Mouse (Mus musculus): ENCODE results near the gene Trp63. TPM values are rescaled to one million over a fixed set of nuclear protein-coding genes. Genes with fewer than 3 reads are reported as not detected.
"Not testable (repeated sequence)": the region's sequence is repeated elsewhere in the genome, so short reads cannot be mapped to it uniquely, and the experiment has no call there.

The Trp63 gene
- 1.3 and 9.8 TPM in 2 replicates for polyA plus RNA-seq (2015; fragmentation: Nextera tagmentation; extraction: Ambion mirVana)

- 30% methylated on average over 8 of the region's 8 CpGs for WGBS
- no peak within 1 kb of the TSS for H3K9ac ChIP-seq
- no peak for ATAC-seq (replicated peaks; ENCODE audit: insufficient number of reproducible peaks, insufficient read depth, low FRiP score, low read depth)
- peak within 1 kb of the TSS; percentile 29 for H3K4me3 ChIP-seq
- no peaks in the 10 kb centered on the region for H3K36me3 ChIP-seq
- 0 out of 2 replicates have a peak within 1 kb of the TSS, but pooled peaks have one; percentile 31 for H3K27ac ChIP-seq
- no peaks in the 10 kb centered on the region for H3K27me3 ChIP-seq
- no peaks in the 10 kb centered on the region for H3K9me3 ChIP-seq (replicated peaks)
- peaks cover 4% of the 10 kb centered on the region; the same call in 1 of the 2 replicates for H3K4me1 ChIP-seq (replicated peaks)
- H3K4me2 ChIP-seq, result peak within 1 kb of the TSS; percentile 53
These were observed at the start of gene Trp63 for GRCm38 (mm10) chr16:25683531-25684248. Gene Trp63 (plus strand): TSS chr16:25683763.

DNA sequence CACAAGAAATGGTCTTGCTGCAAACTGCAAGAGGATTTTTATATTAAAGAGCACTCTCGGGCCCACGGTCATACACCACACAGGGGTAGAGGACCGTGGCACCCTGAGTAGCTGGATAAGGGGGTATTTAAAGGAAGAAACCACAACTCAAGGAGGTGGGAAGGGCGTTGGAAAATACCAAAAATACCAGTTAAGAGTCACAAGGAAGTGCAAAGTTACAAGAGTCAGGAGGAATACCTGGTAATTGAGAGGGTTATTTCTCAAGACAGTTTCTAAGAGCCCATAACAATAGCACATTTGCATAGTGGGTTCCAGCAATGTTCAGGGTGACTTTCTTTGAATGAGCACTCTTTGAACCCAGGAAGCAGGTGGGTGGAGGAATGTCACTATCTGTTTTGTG is 38.8 kb upstream of the Trp63 start:
- not testable (repeated sequence) for H3K36me3 ChIP-seq; H3K27me3 ChIP-seq; H3K9ac ChIP-seq; H3K4me1 ChIP-seq (replicated peaks); H3K27ac ChIP-seq; H3K4me3 ChIP-seq; ATAC-seq (replicated peaks; ENCODE audit: insufficient number of reproducible peaks, insufficient read depth, low FRiP score, low read depth); H3K9me3 ChIP-seq (replicated peaks); H3K4me2 ChIP-seq
- 79% methylated on average over 4 of the region's 4 CpGs for WGBS

GRCm38 (mm10) chr16:25660510-25661235 is 22.9 kb upstream of the Trp63 start:
- H3K9ac ChIP-seq, result no peak overlapping the region
- H3K27me3 ChIP-seq, result no peaks in the 10 kb centered on the region
- no peaks in the 10 kb centered on the region for H3K36me3 ChIP-seq
- WGBS, result 86% methylated on average over 9 of the region's 9 CpGs
- no peaks in the 10 kb centered on the region for H3K9me3 ChIP-seq (replicated peaks)
- H3K27ac ChIP-seq, result no peak overlapping the region
- no peak overlapping the region for H3K4me3 ChIP-seq
- ATAC-seq (replicated peaks; ENCODE audit: insufficient number of reproducible peaks, insufficient read depth, low FRiP score, low read depth), result no peak
- H3K4me2 ChIP-seq, result no peak overlapping the region
- H3K4me1 ChIP-seq (replicated peaks), result no peaks in the 10 kb centered on the region

- Histone ChIP-seq H3K9me3 (replicated peaks) (no peaks in the 10 kb centered on the region), H3K36me3 (no peaks in the 10 kb centered on the region), H3K9ac (no peak overlapping the region), H3K27me3 (no peaks in the 10 kb centered on the region), H3K4me2 (no peak overlapping the region), H3K4me3 (no peak overlapping the region), H3K4me1 (replicated peaks) (no peaks in the 10 kb centered on the region), H3K27ac (no peak overlapping the region)
- 68% methylated on average over 3 of the region's 3 CpGs for WGBS
- no peak for ATAC-seq (replicated peaks; ENCODE audit: insufficient number of reproducible peaks, insufficient read depth, low FRiP score, low read depth)
These were observed 20.4 kb upstream of the Trp63 start for GRCm38 (mm10) chr16:25663116-25663515.

GRCm38 (mm10) chr16:25673861-25674440 is 9.6 kb upstream of the Trp63 start:
- no peak overlapping the region for H3K27ac ChIP-seq
- no peak overlapping the region for H3K9ac ChIP-seq
- H3K9me3 ChIP-seq (replicated peaks), result no peaks in the 10 kb centered on the region
- no peaks in the 10 kb centered on the region for H3K27me3 ChIP-seq
- H3K4me2 ChIP-seq, result no peak overlapping the region
- no peak overlapping the region for H3K4me3 ChIP-seq
- peaks cover 4% of the 10 kb centered on the region for H3K4me1 ChIP-seq (replicated peaks)
- WGBS, result 32% methylated on average over 5 of the region's 5 CpGs
- no peak for ATAC-seq (replicated peaks; ENCODE audit: insufficient number of reproducible peaks, insufficient read depth, low FRiP score, low read depth)
- no peaks in the 10 kb centered on the region for H3K36me3 ChIP-seq

DNA sequence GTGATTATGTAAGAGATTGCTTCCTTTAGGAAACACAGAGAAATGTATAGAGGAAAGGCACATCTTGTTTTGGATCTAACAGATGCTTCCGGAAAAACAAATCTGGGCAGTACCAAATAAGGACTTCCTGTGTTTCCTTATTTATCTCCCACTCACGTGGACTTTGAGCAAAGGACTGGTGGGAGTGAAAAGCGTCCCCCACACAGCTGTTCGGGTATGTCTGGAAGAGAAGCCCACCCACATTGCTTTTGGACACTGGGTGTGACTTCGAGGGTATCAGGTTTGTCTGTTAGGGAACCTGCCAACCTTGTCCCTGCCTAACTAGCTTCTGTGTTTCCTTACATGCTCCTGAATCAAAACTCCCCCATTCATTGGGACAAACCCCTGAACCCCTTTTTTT is 3.2 kb upstream of the Trp63 start:
- no peaks in the 10 kb centered on the region for H3K36me3 ChIP-seq
- H3K4me3 ChIP-seq, result no peak overlapping the region
- H3K27me3 ChIP-seq, result no peaks in the 10 kb centered on the region
- no peak for ATAC-seq (replicated peaks; ENCODE audit: insufficient number of reproducible peaks, insufficient read depth, low FRiP score, low read depth)
- H3K27ac ChIP-seq, result no peak overlapping the region
- no peak overlapping the region for H3K4me2 ChIP-seq
- no peak overlapping the region for H3K9ac ChIP-seq
- H3K4me1 ChIP-seq (replicated peaks), result peaks cover 4% of the 10 kb centered on the region; the same call in 1 of the 2 replicates
- 44% methylated on average over 5 of the region's 5 CpGs for WGBS
- H3K9me3 ChIP-seq (replicated peaks), result no peaks in the 10 kb centered on the region

DNA sequence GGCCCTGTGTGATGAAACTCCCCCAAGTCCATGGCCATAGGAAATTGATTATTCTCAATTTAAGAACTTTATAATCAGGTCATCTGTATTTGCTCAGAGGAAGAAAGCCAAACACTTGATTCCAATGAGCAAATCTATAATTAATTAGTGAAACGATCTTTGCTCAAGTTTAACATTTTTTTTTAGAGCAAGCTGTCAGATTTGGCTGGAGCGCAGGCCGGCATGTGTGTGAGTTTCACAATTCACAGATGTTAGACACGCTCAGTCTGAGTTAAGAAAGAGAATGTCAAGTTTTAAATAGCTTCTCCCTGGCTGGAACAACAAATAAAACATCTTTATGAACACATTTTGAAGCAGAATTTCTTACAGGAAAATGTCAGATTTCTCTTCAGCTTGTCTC is 1.0 kb upstream of the Trp63 start:
- 66% methylated on average over 4 of the region's 4 CpGs for WGBS
- no peak overlapping the region for H3K4me2 ChIP-seq
- H3K27me3 ChIP-seq, result no peaks in the 10 kb centered on the region
- H3K9me3 ChIP-seq (replicated peaks), result no peaks in the 10 kb centered on the region
- H3K36me3 ChIP-seq, result no peaks in the 10 kb centered on the region
- H3K4me1 ChIP-seq (replicated peaks), result peaks cover 4% of the 10 kb centered on the region; the same call in 1 of the 2 replicates
- no peak overlapping the region for H3K9ac ChIP-seq
- H3K4me3 ChIP-seq, result no peak overlapping the region
- H3K27ac ChIP-seq, result no peak overlapping the region
- ATAC-seq (replicated peaks; ENCODE audit: insufficient number of reproducible peaks, insufficient read depth, low FRiP score, low read depth), result no peak

DNA sequence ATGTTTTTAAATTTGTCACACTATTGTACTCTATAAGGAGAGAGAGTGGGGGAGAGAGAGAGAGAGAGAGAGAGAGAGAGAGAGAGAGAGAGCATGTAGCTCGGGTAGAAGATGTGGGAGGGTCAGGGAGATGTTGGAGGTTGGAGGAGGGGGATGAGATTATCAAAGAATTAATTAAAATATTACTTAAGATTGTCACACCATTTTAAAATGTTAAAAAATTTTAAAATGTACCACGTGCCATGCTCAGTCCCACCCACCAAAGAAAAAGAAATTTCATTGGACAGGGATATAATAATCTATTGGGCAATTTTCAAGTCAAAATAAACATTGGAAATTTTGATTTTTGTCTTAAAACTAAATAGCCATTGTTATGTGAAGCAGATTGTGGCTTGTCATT is 1.0 kb downstream of the Trp63 start:
- Histone ChIP-seq H3K9me3 (replicated peaks) (no peaks in the 10 kb centered on the region), H3K9ac (no peak overlapping the region), H3K4me1 (replicated peaks) (peaks cover 4% of the 10 kb centered on the region; the same call in 1 of the 2 replicates), H3K4me2 (no peak overlapping the region), H3K27ac (no peak overlapping the region), H3K4me3 (no peak overlapping the region), H3K36me3 (no peaks in the 10 kb centered on the region), H3K27me3 (no peaks in the 10 kb centered on the region)
- ATAC-seq (replicated peaks; ENCODE audit: insufficient number of reproducible peaks, insufficient read depth, low FRiP score, low read depth), result no peak
- WGBS, result 66% methylated on average over 2 of the region's 2 CpGs

- H3K4me1 ChIP-seq (replicated peaks), result no peaks in the 10 kb centered on the region
- H3K4me2 ChIP-seq, result no peak overlapping the region
- no peaks in the 10 kb centered on the region for H3K27me3 ChIP-seq
- no peaks in the 10 kb centered on the region for H3K9me3 ChIP-seq (replicated peaks)
- no peak for ATAC-seq (replicated peaks; ENCODE audit: insufficient number of reproducible peaks, insufficient read depth, low FRiP score, low read depth)
- no peaks in the 10 kb centered on the region for H3K36me3 ChIP-seq
- no peak overlapping the region for H3K27ac ChIP-seq
- H3K4me3 ChIP-seq, result no peak overlapping the region
- 42% methylated on average over 5 of the region's 5 CpGs for WGBS
- no peak overlapping the region for H3K9ac ChIP-seq
These were observed 7.0 kb downstream of the Trp63 start for GRCm38 (mm10) chr16:25690612-25691011.

DNA sequence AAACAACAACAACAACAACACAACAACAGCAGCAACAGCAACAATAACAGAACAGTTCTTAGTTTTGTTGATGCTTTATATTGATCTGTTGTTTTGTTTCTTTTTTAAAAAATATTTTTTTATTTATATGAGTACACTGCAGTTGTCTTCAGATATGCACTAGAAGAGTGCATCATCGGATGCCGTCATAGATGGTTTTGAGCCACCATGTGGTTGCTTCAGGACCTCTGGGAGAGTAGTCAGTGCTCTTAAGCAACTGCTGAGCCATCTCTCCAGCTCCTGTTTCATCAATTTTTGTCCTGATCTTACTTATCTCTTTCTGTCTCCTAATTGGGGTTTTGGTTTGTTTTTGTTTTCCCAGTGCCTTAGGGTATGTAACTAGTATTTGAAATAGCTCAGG is 17.7 kb downstream of the Trp63 start:
- 83% methylated on average over 2 of the region's 2 CpGs for WGBS
- no peak overlapping the region for H3K4me3 ChIP-seq
- no peaks in the 10 kb centered on the region for H3K27me3 ChIP-seq
- H3K36me3 ChIP-seq, result no peaks in the 10 kb centered on the region
- H3K4me1 ChIP-seq (replicated peaks), result no peaks in the 10 kb centered on the region
- ATAC-seq (replicated peaks; ENCODE audit: insufficient number of reproducible peaks, insufficient read depth, low FRiP score, low read depth), result no peak
- H3K27ac ChIP-seq, result no peak overlapping the region
- H3K4me2 ChIP-seq, result no peak overlapping the region
- no peak overlapping the region for H3K9ac ChIP-seq
- no peaks in the 10 kb centered on the region for H3K9me3 ChIP-seq (replicated peaks)

- Histone ChIP-seq H3K27ac (no peak overlapping the region), H3K9me3 (replicated peaks) (no peaks in the 10 kb centered on the region), H3K36me3 (no peaks in the 10 kb centered on the region), H3K4me3 (no peak overlapping the region), H3K27me3 (no peaks in the 10 kb centered on the region), H3K4me1 (replicated peaks) (no peaks in the 10 kb centered on the region), H3K4me2 (no peak overlapping the region), H3K9ac (no peak overlapping the region)
- ATAC-seq (replicated peaks; ENCODE audit: insufficient number of reproducible peaks, insufficient read depth, low FRiP score, low read depth), result no peak
These were observed 22.7 kb downstream of the Trp63 start for GRCm38 (mm10) chr16:25706260-25706659.

Measured in heart, embryonic 15.5 days (tissue).